Mouse (Mus musculus): ENCODE results near the gene Car6. TPM values are rescaled to one million over a fixed set of nuclear protein-coding genes. Genes with fewer than 3 reads are reported as not detected.

The Car6 gene
- total and polyA plus RNA-seq, 3 experiments = not detected

GRCm38 (mm10) chr4:150204877-150205276 lies 3.7 kb upstream of the Car6 start:
- no peaks in the 10 kb centered on the region for H3K9me3 ChIP-seq (replicated peaks; ENCODE audit: low read length)
- H3K79me2 ChIP-seq (replicated peaks; ENCODE audit: control insufficient read depth, extremely low read depth, insufficient read depth, poor library complexity, severe bottlenecking) = no peaks in the 10 kb centered on the region
- H3K4me3 ChIP-seq (replicated peaks in 1 of 3; ENCODE audit: low read depth in 2 of 3, low read length in 2 of 3, poor library complexity in 1 of 3) = no peak overlapping the region
- dilution Hi-C loops (cut with MboI; ENCODE audit: extremely low pct_ligation_motif_present, extremely low pct_unique_long_range_greater_than_20kb, low sequenced_read_pairs) (no loop called here), in situ Hi-C loops (cut with MboI; ENCODE audit: low pct_ligation_motif_present, low pct_unique_long_range_greater_than_20kb, low sequenced_read_pairs) (no loop called here)
- TF ChIP-seq MYC (IDR thresholded peaks at IDR 0.05; ENCODE audit: low read depth, low read length) (no peak), EP300 (IDR thresholded peaks at IDR 0.05; ENCODE audit: low read length) (no peak), ETS1 (conservative IDR thresholded peaks at IDR 0.05; ENCODE audit: low read depth, low read length) (no peak), ZKSCAN1 (IDR thresholded peaks at IDR 0.05; ENCODE audit: borderline replicate concordance, low read depth, low read length) (no peak)
- H3K4me2 ChIP-seq (ENCODE audit: insufficient read depth, low read depth, poor library complexity, severe bottlenecking) = no peak overlapping the region
- peaks cover 22% of the 10 kb centered on the region for H3K27me3 ChIP-seq (replicated peaks)
- H3K4me1 ChIP-seq (ENCODE audit: control insufficient read depth in 1 of 2, insufficient read depth in 2 of 2) = 0 out of 4 replicates have a peak, but pooled peaks cover 0 to 2% of the 10 kb centered on the region in 2 experiments
- H3K9ac ChIP-seq (ENCODE audit: insufficient read depth, low read depth) = no peak overlapping the region
- DNase-seq (ENCODE audit: extremely low read depth) = no peak
- H3K36me3 ChIP-seq (replicated peaks in 1 of 2; ENCODE audit: control insufficient read depth in 1 of 2, insufficient read depth in 1 of 2, low read length in 1 of 2) = no peaks in the 10 kb centered on the region
- no peak overlapping the region for H3K27ac ChIP-seq (ENCODE audit: insufficient read depth, low read depth)

- peaks cover 22% of the 10 kb centered on the region for H3K27me3 ChIP-seq (replicated peaks)
- no peaks in the 10 kb centered on the region for H3K79me2 ChIP-seq (replicated peaks; ENCODE audit: control insufficient read depth, extremely low read depth, insufficient read depth, poor library complexity, severe bottlenecking)
- dilution Hi-C loops (cut with MboI; ENCODE audit: extremely low pct_ligation_motif_present, extremely low pct_unique_long_range_greater_than_20kb, low sequenced_read_pairs) (no loop called here), in situ Hi-C loops (cut with MboI; ENCODE audit: low pct_ligation_motif_present, low pct_unique_long_range_greater_than_20kb, low sequenced_read_pairs) (no loop called here)
- TF ChIP-seq JUN (IDR thresholded peaks at IDR 0.05; ENCODE audit: insufficient read depth, low read depth, low read length) = no peak
- TF ChIP-seq USF2 (conservative IDR thresholded peaks at IDR 0.05; ENCODE audit: low read depth, low read length) = no peak
- TF ChIP-seq CTCF (conservative IDR thresholded peaks at IDR 0.05 in 1 of 2, IDR thresholded peaks at IDR 0.05 in 1 of 2; ENCODE audit: low read depth in 2 of 2, low read length in 2 of 2) = no peak
- TF ChIP-seq MXI1 (IDR thresholded peaks at IDR 0.05; ENCODE audit: low read depth, low read length) = no peak
- no peak for TF ChIP-seq KAT2A (IDR thresholded peaks at IDR 0.05; ENCODE audit: insufficient replicate concordance, low read length)
- no peak for TF ChIP-seq HCFC1 (IDR thresholded peaks at IDR 0.05; ENCODE audit: low read depth, low read length)
- TF ChIP-seq PAX5 (IDR thresholded peaks at IDR 0.05; ENCODE audit: low read length) = no peak
- no peak for TF ChIP-seq E2F4 (IDR thresholded peaks at IDR 0.05; ENCODE audit: insufficient replicate concordance, low read depth, low read length)
- TF ChIP-seq TCF12 (IDR thresholded peaks at IDR 0.05; ENCODE audit: low read depth, low read length) = no peak
- TF ChIP-seq CHD1 (IDR thresholded peaks at IDR 0.05; ENCODE audit: low read depth, low read length) = no peak
- TF ChIP-seq NELFE (IDR thresholded peaks at IDR 0.05; ENCODE audit: low read depth, low read length) = no peak
- TF ChIP-seq ZNF384 (IDR thresholded peaks at IDR 0.05; ENCODE audit: low read depth, low read length) = no peak
- no peak for TF ChIP-seq JUND (conservative IDR thresholded peaks at IDR 0.05; ENCODE audit: low read depth, low read length)
- no peak for TF ChIP-seq RAD21 (IDR thresholded peaks at IDR 0.05; ENCODE audit: low read depth, low read length)
- no peak for TF ChIP-seq GABPA (IDR thresholded peaks at IDR 0.05; ENCODE audit: insufficient replicate concordance, low read depth, low read length)
- no peak for TF ChIP-seq MAZ (IDR thresholded peaks at IDR 0.05; ENCODE audit: low read depth, low read length)
- TF ChIP-seq SIN3A (IDR thresholded peaks at IDR 0.05; ENCODE audit: low read length) = no peak
- no peak for TF ChIP-seq ZKSCAN1 (IDR thresholded peaks at IDR 0.05; ENCODE audit: borderline replicate concordance, low read depth, low read length)
- TF ChIP-seq ZMIZ1 (IDR thresholded peaks at IDR 0.05; ENCODE audit: low read depth, low read length) = no peak
- TF ChIP-seq RCOR1 (conservative IDR thresholded peaks at IDR 0.05; ENCODE audit: low read depth, low read length) = no peak
- H3K36me3 ChIP-seq (replicated peaks in 1 of 2; ENCODE audit: control insufficient read depth in 1 of 2, insufficient read depth in 1 of 2, low read length in 1 of 2) = no peaks in the 10 kb centered on the region
- H3K27ac ChIP-seq (ENCODE audit: insufficient read depth, low read depth) = no peak overlapping the region
- no peak overlapping the region for H3K9ac ChIP-seq (ENCODE audit: insufficient read depth, low read depth)
- H3K4me2 ChIP-seq (ENCODE audit: insufficient read depth, low read depth, poor library complexity, severe bottlenecking) = no peak overlapping the region
- H3K4me1 ChIP-seq (ENCODE audit: control insufficient read depth in 1 of 2, insufficient read depth in 2 of 2) = 0 out of 4 replicates have a peak, but pooled peaks cover 0 to 2% of the 10 kb centered on the region in 2 experiments
- DNase-seq (ENCODE audit: extremely low read depth) = no peak
- H3K9me3 ChIP-seq (replicated peaks; ENCODE audit: low read length) = no peaks in the 10 kb centered on the region
- no peak overlapping the region for H3K4me3 ChIP-seq (replicated peaks in 1 of 3; ENCODE audit: low read depth in 2 of 3, low read length in 2 of 3, poor library complexity in 1 of 3)
These were observed 1.6 kb upstream of the Car6 start for GRCm38 (mm10) chr4:150202702-150203101.
